Mouse (Mus musculus) 3T3-L1 (cell line): ENCODE data around the gene Ccdc155.

Experiments
- DNase-seq: peaks from one replicate; pipeline ENCODE4 v3.0.0-alpha.2; 2015; ENCODE audit warnings: low read depth, low spot score

Gene Ccdc155

DNA sequence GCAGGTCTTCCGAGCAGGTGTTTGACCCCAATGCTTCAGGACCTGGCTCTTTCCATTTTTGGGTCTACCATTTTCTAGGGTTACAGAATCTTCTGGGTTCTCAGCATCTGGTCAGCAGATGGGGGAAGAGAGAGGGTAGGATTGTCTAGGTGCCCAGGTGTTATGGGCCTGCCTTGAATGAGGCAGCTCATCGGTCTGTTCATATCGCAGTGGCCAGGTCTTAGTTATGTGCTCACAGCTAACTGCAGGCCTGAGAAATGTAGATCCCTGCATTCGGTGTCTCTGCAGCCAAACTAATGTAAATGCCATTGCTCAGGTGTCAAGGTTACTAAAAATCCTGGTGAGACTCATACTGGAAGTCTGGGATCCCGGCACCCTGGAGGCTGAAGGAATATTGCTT is 21.7 kb upstream of the Ccdc155 start:
- no peak for DNase-seq

DNA sequence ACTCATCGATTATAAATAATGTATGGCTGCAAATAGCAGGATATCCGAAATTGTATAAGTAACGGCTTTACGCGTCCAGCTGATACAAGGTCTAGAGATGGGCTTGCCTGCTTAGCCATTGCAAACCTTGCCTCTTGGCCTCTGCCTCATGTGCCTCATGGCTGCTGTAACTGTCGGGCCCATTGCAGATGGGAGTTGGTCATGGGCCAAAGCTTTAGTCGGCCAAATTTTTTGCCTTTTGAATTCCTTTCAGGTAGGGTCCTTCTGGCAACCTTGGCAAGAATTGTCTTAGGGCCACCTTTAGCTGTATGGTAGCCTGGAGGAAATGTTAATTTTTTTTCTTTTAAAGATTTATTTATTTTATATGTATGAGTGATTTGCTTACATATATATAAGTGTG is 20.1 kb upstream of the Ccdc155 start:
- no peak for DNase-seq

DNA sequence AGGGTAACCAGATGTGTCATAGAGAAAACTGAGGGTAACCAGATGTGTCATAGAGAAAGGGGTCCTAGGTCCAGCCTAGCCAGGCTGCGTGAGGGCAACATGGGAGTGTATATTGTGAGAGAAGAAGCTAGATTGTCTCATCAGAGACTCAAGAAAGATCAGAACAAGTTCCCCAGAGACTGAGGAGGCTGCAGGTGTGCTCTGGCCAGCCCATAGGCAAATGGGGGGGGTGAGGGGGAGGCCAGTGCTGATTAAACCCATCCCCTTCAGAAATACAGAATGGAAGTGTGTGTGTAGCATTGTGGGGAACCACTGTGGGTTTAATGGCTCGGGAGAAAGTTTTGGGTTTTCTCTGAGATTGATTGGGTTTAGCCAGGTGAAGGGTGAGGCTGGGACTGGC is 17.0 kb upstream of the Ccdc155 start:
- DNase-seq, result no peak

DNA sequence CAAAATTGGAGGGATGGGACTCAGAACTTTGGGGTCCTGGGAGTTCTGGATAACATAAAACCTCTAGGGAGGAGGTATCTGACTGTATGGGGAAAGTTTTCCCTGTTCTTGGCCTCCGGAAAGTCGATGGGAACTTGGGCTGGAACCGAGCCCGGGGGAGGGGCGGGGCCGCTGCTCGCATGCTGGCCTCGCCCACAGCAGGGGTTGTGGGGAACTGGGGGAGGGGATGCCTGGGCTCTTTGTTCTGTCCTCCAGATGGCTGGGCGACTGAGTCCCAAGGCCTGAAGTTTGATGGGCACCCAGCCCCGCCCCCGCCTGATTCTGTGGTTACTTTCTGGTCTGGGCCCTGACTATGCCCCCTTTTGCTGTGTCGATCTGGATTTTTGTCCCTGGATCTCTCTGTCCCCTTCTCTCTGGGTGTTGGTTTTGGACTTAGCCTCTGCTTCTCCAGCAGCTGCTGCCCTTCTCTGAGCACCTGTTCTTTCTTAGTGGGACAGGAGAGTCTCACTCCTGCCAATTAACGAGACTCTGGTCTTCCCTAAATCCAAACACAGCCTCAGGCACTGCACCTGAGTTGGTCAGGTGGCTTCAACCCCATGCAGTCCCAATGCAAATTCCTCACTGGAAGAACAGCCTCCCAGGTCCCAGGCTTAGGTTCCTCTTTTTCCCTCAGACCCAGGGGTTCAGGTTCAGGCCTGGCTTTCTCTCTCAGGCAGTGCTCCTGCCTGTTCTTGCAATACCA is 11.9 kb upstream of the Ccdc155 start:
- peak; percentile 73 for DNase-seq

DNA sequence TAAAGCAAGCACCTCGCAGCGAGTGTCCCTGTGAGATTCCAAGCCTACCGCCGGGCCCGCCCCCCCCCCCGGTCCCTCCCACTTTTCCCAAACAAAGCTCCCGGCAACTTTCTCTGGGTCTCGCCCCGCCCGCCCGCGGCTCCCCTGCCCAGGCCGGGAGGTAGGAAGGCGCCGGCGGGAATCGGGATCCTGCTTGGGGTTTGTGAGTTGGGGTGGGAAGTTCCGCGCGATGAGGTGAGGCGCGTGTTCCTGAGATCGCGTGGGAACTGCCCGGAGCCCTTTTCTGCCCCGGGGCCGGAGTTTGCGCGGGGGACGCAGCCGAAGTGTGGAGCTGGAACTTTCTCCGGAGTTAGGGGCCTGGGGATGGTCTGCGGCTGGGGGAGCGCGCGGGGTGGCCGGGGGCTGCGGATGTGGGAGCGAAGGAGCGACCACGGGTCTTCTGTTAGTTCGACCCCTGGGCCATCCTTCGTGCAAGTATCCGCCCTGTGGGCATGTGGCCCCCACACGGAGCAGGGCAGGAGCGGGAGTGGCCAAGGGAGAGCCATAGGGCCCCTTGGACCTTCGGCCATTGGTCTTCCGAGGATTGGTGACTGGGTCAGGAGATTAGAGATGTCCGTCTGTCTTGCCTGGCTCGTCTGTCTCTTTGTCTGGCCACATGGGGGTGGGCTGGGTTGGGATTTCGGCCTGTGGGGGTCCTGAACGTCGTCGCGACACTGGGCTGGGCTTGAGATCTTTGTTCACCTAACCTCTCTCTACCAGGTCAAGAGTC is 11.2 kb upstream of the Ccdc155 start, which contains the start of gene Tead2:
Tead2 (plus strand) TSS at position 81 of the 769 bp plus-strand sequence.
- DNase-seq, result peak; percentile 70

DNA sequence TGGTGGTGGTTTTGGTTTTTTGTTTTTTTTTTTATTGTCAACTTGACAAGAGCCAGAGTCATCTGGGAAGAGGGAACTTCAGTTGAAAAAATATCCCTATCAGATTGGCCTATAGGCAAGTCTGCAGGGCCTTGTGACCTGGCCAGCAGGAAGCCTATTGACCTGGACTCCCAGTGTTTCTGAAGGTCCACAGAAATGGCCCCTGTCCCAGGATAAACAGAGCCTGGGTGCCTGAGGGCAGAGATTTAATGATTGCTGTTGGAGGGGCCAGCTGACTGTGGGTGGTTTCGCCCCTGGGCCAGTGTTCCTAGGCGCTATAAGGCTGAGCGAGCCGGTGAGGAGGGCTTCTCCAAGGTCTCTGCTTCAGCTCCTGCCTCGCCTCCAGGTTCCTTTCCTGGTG is 9.0 kb upstream of the Ccdc155 start:
- no peak for DNase-seq

DNA sequence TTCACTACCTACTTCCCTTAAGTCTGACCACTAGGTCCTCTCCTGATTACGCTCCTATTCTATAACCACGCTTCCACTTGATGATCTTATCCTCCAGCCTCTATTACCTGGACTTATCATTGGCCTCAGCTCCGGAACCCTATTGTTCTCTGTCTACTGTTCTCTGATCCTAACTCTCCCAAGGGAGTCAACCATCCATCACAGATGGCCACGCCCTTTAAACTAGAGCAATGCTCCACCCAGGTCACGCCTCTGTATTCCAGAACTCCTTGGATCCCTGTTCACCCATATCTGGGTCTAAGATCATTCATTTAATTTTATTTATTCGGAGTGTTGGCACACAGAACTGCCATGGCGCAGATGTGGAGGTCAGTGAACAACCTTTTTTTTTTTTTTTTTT is 7.7 kb upstream of the Ccdc155 start:
- no peak for DNase-seq

DNA sequence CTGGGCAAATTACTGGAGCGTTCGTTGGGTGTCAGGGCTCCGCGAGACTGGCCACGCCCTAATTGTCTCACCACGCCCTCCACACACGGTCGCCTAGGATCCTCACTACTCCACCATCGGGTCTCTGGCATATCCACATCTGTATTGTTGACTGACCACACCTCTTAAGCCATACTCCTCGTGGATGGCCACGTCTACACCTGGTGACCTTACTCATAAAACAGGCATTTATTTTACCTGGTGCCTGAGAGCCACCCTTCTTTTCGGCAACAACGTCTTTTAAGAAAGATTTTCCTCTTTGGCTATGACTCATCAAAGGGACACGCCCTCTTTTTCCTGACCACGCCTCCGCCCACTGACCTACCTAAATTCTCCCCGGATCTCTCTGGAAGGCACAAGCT is 7.2 kb upstream of the Ccdc155 start, which contains the start of gene Dkkl1:
Dkkl1 (minus strand) TSS at position 297 of the 401 bp plus-strand sequence.
- peak; percentile 16 for DNase-seq

DNA sequence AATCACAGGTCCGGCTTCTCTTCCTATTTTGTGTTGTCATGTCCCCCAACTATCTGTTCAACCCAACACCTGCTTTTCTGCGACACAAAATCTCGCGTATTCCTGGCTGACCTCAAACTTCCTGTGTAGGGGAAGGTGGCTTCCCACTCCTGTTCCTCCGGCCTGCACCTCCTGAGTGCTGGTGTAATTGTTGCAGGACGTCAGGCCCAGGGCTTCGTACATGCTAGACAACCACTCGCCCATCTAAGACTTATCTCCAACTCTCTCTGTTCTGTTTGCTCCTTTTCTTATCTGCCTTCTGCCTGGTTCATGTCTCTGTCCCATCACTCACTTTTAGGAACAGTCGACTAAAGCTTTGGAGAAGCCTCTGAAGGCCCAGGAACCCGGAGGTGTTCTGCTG is 6.4 kb upstream of the Ccdc155 start:
- no peak for DNase-seq

DNA sequence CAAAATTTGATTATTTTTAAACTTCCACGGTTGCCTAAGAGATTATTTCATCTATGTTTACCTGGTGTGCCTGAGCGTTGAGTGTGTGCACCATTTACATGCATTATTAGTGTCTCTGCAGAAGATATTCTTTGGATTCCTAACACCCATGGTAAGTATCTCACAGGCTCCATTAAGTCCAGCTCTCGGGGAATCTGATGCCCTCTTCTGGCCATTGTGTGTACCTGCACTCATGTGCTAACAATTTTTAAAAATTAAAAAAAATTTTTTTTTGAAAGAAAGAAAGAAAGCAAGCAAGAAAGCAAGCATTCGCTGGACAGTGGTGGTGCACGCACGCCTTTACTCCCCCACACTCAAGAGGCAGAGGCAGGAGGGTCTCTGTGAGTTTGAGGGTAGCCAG is 3.6 kb upstream of the Ccdc155 start:
- peak; percentile 8 for DNase-seq

DNA sequence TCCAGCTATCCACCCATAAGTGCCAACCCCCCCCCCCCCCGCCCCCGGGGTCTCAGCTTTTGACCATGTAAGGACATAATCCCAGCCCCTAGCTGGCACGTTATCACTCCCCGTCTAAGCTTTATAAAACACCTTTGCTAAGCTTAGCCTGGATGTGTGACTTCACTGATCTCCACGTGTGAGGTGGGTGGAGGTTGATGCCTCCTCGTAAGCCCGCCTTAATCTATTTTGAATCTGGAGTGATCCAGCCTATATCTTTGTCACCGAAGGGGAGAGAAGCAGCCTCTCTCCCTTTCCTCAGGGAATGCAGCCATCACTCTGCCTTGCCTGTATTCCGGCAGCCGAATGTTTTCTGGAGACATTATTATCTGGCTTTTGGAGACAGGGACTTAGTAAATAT is 2.0 kb downstream of the Ccdc155 start:
- no peak for DNase-seq

DNA sequence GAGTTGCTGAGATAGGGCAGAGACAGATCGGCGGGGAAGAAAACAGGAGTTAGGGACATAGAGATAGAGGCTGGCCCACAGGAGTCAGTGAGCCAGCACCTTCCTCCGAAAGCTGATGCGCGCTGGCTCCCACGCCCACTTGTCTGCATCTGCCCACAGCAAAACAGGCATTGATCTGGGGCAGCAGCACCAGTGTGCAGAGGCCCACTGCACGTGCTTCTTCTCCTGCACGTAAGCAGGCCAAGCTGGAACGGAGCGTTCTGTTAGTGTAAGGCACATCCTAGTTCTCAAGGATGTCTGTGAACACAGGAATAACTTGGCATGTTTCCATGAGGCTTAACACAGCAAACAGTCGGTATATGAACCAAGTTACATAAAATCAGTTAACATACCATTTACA is 5.7 kb downstream of the Ccdc155 start:
- no peak for DNase-seq

DNA sequence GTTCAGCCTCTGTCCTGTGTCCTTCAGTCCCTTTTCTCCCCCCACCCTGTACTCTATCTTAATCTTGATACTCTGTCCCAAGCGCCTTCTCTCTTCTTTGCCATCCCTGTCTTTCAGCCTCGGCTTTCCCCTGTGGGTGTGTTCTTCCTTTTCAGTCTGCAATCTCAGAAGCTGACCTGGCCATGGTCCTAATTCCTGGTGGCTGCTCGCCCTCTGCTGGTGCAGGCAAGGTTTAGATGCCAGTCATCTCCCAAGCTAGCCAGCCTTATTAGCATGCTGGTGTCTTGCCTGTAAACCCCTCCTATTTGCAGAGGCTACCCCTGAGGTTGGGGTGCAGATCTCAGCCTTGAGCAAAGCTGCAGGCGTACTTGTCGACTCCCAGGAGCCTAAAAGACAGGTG is 6.3 kb downstream of the Ccdc155 start:
- DNase-seq, result peak; percentile 85

DNA sequence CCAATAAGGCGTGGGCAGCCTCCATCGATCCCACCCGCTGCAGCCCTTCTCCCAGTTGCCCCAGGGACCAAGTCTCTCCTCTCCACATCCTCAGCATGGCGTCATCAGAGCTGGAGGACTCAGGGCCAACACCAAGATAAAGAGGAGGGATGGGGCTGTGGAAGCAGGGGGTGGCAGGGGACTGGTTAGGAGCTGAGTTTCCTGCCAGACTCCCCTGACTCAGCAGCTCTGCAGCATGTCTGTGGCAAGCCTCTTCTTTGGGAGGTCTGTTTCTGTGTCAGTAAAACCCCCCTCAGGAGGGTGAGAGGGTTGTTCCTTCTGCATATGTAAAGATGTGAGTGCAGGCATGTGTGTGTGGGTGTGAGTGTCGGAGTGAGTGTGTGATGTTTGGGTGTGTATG is 7.7 kb downstream of the Ccdc155 start:
- DNase-seq, result no peak

DNA sequence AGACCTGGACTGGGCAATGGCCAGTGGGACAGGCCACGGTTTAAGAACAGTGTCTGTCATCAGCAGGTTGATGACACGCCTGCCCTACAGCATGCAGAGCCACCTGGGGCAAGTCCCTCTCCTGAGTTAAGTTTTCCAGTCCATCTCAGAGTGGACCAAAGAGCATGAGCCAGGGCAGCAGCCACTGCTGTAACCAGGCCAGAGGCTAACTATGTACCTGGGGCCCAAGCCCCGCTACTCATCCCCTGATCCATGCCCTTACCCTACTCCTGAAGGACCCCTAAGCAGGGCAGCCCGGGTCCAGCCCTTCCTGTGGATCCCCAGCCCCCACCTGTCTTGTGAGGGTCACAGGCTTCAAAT is 8.5 kb downstream of the Ccdc155 start:
- DNase-seq, result no peak

DNA sequence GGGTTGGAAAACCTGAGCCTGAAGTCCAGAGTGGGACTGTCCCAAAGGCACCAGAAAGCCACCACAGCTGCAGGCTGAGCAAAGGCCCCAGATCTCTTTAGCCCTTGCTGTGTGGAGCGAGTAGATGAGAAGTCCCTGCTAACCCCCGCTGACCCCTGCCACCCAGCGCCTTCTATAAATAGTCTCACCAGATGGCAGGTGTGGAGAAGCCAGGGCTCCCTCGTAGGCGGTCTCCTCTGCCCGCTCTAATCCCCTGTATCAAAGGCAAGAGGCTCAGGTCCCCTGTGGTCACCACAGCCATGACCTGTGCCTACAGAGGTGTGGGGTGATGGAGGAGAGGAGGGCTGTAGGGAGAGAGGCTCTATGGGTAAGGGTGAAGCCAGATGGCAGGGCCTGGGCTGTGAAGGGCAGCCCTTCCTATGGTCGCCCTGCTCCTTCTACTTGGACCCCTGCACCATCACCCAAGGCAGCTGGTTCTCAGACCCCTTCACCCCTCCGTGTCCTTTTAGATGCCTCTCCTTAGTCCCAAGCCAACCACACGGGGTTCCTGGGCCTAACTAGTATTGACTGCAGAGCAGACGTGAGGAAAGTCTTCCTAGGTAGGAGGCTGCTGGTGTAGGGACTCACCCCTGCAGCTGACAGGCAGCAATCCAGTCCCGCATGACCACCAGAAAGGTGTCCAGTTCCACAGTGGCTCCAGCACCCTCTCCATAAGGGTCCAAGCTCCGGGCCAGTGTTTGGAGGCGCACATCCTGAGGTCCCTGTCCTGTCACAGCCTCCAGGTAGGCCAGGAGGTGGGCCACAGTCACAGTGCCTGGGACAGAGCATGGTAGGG is 9.1 kb downstream of the Ccdc155 start:
- DNase-seq, result no peak

DNA sequence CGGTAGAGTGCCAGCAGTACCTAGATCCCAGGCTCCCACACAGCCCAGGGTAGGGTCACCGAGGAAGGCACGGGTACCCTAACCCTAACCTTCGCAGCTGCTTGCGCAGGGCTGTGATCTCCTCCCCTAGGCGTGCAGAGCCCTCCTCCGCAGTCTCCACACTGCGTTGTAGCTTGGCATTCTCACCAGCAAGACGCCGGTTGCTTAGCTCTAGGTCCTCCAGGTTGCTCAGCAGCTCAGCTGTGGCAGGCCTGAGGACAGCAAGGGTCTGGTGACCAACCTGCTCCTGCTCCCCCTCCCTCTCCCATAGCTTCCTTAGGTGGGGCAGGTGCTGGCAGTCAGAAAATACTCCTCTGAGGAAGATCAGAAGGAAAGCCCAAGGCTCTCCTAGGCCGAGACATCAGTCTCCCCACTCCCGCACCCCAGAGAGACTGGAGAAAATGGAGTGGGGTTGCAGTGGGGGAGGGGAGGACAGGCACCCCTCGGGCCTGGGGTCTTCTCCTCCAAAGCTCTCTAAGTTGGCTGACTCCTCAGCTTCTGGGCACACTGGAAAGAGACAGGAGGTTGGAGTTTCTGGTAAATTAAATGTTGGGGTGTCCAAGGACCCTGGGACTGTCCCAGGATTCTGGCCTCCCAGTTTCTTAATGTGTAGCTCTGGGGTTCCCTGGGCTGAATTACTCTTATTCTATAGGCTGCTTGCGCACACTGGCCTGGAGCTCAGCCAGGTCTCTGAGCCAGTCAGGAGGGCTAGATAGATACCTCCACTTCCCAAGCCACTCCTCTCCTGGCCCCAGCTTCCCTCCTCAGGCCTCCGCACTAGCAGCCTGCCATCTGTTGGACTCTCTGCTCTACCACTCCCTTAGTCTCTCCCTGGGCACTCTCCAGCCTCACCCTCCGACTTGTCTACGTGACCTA is 10.6 kb downstream of the Ccdc155 start:
- DNase-seq, result no peak

DNA sequence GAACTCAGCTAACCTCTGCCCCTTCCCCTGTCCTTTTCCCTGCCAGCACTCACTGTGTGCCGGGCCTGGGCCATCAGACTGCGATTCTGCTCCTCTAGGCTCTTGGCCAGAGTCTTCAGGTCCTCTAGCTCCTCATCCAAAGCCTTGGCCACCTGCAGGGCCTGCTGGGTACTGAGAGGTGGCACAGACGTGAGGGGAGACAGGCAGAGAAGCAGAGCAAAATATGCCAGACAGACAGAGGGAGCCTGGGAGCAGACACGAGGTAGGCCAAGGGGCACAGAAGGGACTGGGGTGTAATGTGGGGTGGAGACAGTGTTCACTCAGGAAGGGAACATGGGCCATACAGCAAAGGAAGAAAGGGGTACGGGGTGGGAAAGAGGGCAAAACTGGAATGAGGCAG is 11.3 kb downstream of the Ccdc155 start:
- peak; percentile 12 for DNase-seq

DNA sequence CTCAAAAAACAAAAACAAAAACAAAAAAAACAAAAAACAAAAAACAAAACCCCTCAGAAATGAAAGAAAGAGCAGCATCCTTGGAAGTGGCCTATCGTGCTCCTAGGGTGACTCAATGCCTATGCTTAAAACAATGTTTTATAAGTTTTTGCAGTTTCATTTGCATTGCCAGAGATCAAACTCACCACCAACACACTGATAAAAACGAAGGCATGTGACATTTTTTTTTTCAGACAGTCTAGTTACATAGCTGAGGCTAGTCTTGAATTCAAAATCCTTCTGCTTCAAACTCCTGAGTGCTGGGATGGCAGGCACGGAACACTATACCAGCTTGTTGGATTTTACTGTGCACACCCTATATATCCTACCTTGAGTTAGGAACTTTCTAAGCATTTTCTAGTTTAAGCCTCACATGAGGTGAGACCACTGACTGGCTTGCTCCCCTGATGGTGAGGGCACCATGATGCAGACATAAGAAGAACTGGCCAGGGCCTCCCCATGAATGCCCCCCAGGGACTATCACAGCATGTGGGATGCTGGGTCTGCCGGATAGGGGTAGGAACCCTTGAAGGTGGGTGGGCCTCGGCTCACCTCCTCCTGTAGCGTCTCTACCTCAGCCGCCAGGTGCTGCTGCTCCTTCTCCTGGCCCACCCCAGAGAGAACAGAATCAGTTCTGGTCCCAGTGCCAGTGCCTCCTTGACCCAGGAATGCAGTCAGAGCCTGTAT is 11.9 kb downstream of the Ccdc155 start:
- DNase-seq, result no peak

DNA sequence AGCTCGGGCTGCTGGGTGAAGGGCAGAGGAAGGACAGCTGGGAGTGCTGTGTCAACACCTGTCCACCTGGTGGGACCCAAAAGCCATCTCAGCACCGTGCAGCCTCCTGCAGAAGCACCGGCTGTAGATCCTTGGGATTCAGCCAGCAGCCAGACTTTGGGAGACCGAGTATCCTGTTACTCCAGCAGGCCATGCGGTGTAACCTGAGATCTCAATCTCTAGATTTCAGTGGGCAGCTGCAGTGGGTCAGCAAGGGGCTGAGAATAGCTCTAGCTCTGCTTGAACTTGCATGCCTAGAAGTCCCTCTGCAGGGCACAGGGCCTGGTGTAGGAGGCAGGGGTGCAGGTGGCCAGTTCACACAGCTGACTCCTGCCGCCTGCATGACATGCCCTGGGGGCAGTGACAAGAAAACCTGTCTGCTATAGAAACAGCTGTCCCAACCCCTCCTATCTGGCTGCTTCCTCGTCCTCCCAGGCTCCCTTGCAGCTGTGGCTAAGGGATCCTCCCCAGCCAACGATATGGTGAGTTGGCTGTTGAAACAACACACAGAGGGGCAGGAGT is 12.8 kb downstream of the Ccdc155 start:
- peak; percentile 61 for DNase-seq
